Mouse (Mus musculus): ENCODE measurements around the gene Rbm12. TPM values are rescaled to one million over a fixed set of nuclear protein-coding genes. Genes with fewer than 3 reads are reported as not detected.

Rbm12 gene
- polyA plus RNA-seq, 1 experiment from 2014 or later: 16.5 TPM

DNA sequence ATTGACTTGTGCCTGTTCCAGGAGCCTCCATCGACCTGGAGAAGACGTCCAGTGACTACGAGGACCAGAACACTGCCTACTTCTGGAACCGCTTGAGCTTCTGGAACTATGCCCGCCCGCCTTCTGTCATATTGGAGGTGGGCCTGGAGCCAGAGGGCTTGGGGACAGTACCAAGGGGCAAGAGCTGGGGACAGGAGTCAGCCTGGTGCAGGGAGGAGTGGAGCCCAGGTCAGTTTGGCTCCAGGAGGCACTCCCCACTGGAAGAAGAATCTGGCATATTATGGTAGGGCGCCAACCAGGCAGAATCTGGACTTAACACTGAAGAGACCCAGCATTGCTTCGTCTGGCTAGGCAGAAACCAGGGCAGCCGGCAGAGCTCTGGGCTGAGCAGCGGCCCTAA lies 43.9 kb downstream of the Rbm12 start:
- no peak for ATAC-seq
- no peak overlapping the region for H3K4me2 ChIP-seq (ENCODE audit: low read depth, low read length)
- no peak overlapping the region for H3K4me3 ChIP-seq (ENCODE audit: low read length)
- H3K27ac ChIP-seq (ENCODE audit: low read length): no peak overlapping the region
- no peaks in the 10 kb centered on the region for H3K9me3 ChIP-seq (ENCODE audit: control insufficient read depth, low read length)
- H3K4me1 ChIP-seq (ENCODE audit: control insufficient read depth, insufficient read depth, low read length): no peaks in the 10 kb centered on the region; the same call in 1 of the 2 replicates
- 90% methylated on average over 10 of the region's 10 CpGs for WGBS
- H3K9ac ChIP-seq (ENCODE audit: low read depth, low read length): no peak overlapping the region
- H3K36me3 ChIP-seq (ENCODE audit: control insufficient read depth, insufficient read depth, low read length): 0 out of 2 replicates have a peak, but pooled peaks cover 14% of the 10 kb centered on the region
- H3K27me3 ChIP-seq (replicated peaks; ENCODE audit: control insufficient read depth, insufficient read depth, low read length): no peaks in the 10 kb centered on the region

DNA sequence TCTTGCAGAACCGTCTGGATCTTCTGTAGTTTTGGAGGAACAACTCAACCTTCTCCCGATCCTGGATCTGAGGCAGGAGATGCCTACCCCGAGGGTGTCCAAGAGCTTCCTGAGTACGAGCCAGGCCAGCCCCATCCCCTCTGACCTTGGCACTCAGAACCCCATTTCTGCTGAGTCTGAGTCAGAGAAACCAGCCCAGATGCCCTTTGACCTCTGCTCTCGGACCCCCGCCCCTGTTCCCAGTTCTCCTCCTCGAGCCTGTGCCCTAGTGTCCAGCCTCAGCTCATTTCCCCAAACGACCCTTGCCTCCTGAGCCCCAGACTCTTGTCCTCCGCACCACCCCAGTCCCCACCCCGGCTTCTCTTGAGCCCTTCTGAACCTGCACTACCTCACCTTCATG lies 45.7 kb downstream of the Rbm12 start:
- H3K4me1 ChIP-seq (ENCODE audit: control insufficient read depth, insufficient read depth, low read length): no peaks in the 10 kb centered on the region; the same call in 1 of the 2 replicates
- peak overlapping the region; percentile 83 for H3K9ac ChIP-seq (ENCODE audit: low read depth, low read length)
- peak overlapping the region; percentile 95 for H3K4me2 ChIP-seq (ENCODE audit: low read depth, low read length)
- H3K4me3 ChIP-seq (ENCODE audit: low read length): peak overlapping the region; percentile 73
- 34% methylated on average over 10 of the region's 10 CpGs for WGBS
- H3K36me3 ChIP-seq (ENCODE audit: control insufficient read depth, insufficient read depth, low read length): 0 out of 2 replicates have a peak, but pooled peaks cover 6% of the 10 kb centered on the region
- no peak overlapping the region for H3K27ac ChIP-seq (ENCODE audit: low read length)
- H3K27me3 ChIP-seq (replicated peaks; ENCODE audit: control insufficient read depth, insufficient read depth, low read length): no peaks in the 10 kb centered on the region
- no peaks in the 10 kb centered on the region for H3K9me3 ChIP-seq (ENCODE audit: control insufficient read depth, low read length)
- no peak for ATAC-seq

DNA sequence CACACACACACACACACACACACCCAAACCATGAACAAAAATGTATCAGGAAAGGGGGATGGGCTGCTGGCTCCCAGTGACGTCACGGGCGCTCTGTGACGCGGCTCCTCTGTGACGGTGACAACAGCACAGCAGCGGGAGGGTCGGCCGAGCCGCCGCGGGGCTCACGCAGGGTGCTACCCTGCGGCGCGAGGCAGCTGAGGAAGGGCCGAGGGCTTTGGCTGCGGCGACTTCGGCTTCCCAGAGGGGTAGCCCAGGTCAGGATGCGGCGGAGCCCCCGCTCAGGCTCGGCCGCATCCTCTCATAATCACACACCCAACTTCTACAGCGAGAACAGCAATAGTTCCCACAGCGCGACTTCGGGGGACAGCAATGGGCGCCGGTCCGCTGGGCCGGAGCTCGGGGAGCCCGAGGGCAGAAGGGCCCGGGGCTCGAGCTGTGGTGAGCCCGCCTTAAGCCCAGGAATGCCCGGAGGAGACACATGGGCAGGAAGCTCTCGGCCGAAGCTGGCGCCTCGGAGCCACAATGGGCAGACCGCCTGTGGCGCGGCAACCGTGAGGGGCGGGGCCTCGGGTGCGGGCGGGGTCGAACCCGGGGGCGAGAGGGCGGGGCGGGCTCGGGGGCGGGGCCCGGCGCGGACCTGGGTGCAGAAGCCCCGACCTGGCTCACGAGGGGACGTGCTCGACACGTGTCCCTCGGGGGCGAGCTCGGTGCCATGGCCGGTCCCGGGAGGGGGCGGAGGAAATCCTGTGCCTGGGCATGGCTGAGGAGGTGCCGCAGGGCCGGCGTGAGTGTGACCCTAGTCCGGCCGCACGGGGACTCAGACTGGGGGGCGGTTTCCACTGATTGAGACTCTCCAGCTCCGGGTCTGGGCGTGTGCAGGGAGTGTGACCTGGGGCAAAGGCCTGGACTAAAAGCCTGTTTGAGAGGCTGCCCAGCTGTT lies 46.4 kb downstream of the Rbm12 start, which contains the start of gene Spag4:
Spag4 (plus strand) TSS at position 77 of the 943 bp plus-strand sequence.
- Histone ChIP-seq H3K27me3 (replicated peaks; ENCODE audit: control insufficient read depth, insufficient read depth, low read length) (no peaks in the 10 kb centered on the region), H3K4me3 (ENCODE audit: low read length) (peak within 1 kb of the TSS; percentile 73), H3K4me2 (ENCODE audit: low read depth, low read length) (peak within 1 kb of the TSS; percentile 95), H3K9me3 (ENCODE audit: control insufficient read depth, low read length) (no peaks in the 10 kb centered on the region), H3K4me1 (ENCODE audit: control insufficient read depth, insufficient read depth, low read length) (no peaks in the 10 kb centered on the region; the same call in 1 of the 2 replicates), H3K9ac (ENCODE audit: low read depth, low read length) (peak within 1 kb of the TSS; percentile 83), H3K27ac (ENCODE audit: low read length) (peak within 1 kb of the TSS; percentile 67), H3K36me3 (ENCODE audit: control insufficient read depth, insufficient read depth, low read length) (0 out of 2 replicates have a peak, but pooled peaks cover 6% of the 10 kb centered on the region)
- whole genome bisulfite sequencing: under 1% methylated on average over 75 of the region's 81 CpGs
- ATAC-seq: peak; percentile 86

DNA sequence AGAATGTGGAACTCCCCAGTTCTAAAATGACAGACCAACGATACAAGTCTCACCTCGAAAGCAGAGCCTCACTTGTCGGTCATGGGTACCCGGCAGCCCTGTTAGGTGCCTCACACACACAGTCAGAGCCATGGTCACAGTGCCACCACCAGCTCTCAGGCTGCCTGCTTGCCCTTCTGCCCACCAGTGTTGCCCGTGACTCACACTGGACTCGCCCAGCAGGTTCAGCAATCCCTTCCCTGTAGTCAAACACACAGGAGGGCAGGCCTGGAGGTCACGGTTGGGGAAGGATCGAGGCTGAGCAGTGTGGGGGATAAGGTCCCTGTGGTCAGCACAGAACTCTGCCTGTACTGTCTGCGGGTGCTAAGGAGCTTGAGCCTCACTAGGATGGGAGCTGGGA lies 59.0 kb downstream of the Rbm12 start, which contains the start of gene Fer1l4:
Fer1l4 (minus strand) TSS at position 132 of the 400 bp plus-strand sequence.
- Histone ChIP-seq H3K9me3 (ENCODE audit: control insufficient read depth, low read length) (no peaks in the 10 kb centered on the region), H3K4me2 (ENCODE audit: low read depth, low read length) (no peak within 1 kb of the TSS), H3K27ac (ENCODE audit: low read length) (no peak within 1 kb of the TSS), H3K27me3 (replicated peaks; ENCODE audit: control insufficient read depth, insufficient read depth, low read length) (no peaks in the 10 kb centered on the region), H3K36me3 (ENCODE audit: control insufficient read depth, insufficient read depth, low read length) (no peaks in the 10 kb centered on the region), H3K4me1 (ENCODE audit: control insufficient read depth, insufficient read depth, low read length) (0 out of 2 replicates have a peak, but pooled peaks cover 2% of the 10 kb centered on the region), H3K9ac (ENCODE audit: low read depth, low read length) (no peak within 1 kb of the TSS), H3K4me3 (ENCODE audit: low read length) (no peak within 1 kb of the TSS)
- no peak for ATAC-seq
- 67% methylated on average over 9 of the region's 9 CpGs for WGBS

DNA sequence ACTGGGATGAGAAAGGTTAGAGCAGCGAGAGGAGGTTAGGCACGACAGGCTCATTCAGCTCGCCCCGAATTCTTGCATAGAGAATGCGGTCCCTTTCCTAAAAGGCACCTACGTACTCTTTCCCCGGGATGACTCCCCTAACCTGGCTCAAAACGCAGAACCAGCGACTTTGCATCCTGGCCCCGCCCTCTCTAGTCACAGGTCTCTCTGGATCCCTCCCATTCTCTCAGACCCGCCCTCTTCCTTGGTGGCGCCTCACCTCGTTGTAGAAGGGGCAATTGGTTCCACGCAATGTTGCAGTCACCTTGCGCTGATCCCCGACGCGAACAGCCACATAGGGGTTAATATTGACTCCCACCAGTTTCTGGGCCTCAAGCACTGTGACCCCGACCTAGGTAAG lies 63.8 kb downstream of the Rbm12 start:
- no peaks in the 10 kb centered on the region for H3K36me3 ChIP-seq (ENCODE audit: control insufficient read depth, insufficient read depth, low read length)
- ATAC-seq: no peak; the same call in 1 of the 2 replicates
- H3K27me3 ChIP-seq (replicated peaks; ENCODE audit: control insufficient read depth, insufficient read depth, low read length): no peaks in the 10 kb centered on the region
- peak overlapping the region; percentile 43 for H3K4me2 ChIP-seq (ENCODE audit: low read depth, low read length)
- no peak overlapping the region for H3K9ac ChIP-seq (ENCODE audit: low read depth, low read length)
- H3K4me1 ChIP-seq (ENCODE audit: control insufficient read depth, insufficient read depth, low read length): 0 out of 2 replicates have a peak, but pooled peaks cover 2% of the 10 kb centered on the region
- H3K4me3 ChIP-seq (ENCODE audit: low read length): peak overlapping the region; percentile 19
- no peak overlapping the region for H3K27ac ChIP-seq (ENCODE audit: low read length)
- WGBS: 6% methylated on average over 19 of the region's 19 CpGs
- H3K9me3 ChIP-seq (ENCODE audit: control insufficient read depth, low read length): no peaks in the 10 kb centered on the region

DNA sequence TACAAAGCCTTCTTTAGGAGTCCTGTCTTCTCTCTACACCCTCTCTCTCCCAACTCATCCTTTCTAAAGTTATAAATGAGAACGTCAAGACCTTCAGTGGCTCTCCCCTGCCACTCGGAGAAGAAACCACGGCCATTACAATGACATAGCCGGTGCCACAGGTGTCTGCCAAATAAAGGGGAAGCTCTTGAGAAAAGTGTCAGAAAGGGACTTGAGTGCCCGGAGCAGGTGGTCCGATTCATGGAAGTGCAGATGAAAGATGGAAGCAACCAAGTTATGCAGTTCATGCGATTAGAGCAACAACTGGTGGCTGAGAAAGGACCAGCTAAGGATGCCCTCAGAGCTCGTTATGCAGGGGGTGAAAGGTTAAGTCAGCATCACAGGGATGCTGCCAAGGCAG lies 68.9 kb downstream of the Rbm12 start:
- no peaks in the 10 kb centered on the region for H3K27me3 ChIP-seq (replicated peaks; ENCODE audit: control insufficient read depth, insufficient read depth, low read length)
- 83% methylated on average over 8 of the region's 8 CpGs for WGBS
- no peak for ATAC-seq

More for the DNA sequence above, 68.9 kb downstream of the Rbm12 start:
- Histone ChIP-seq H3K4me3 (ENCODE audit: low read length) (no peak overlapping the region), H3K9ac (ENCODE audit: low read depth, low read length) (no peak overlapping the region), H3K4me2 (ENCODE audit: low read depth, low read length) (no peak overlapping the region), H3K36me3 (ENCODE audit: control insufficient read depth, insufficient read depth, low read length) (no peaks in the 10 kb centered on the region), H3K9me3 (ENCODE audit: control insufficient read depth, low read length) (no peaks in the 10 kb centered on the region), H3K4me1 (ENCODE audit: control insufficient read depth, insufficient read depth, low read length) (no peaks in the 10 kb centered on the region), H3K27ac (ENCODE audit: low read length) (no peak overlapping the region)

Other genes with a start within 250 kb of the Rbm12 start
- 84.5 and 92.8 TPM in 2 replicates for gene Uqcc1, start 181.7 kb downstream of the Rbm12 start, polyA plus RNA-seq (2015; fragmentation: Nextera tagmentation; extraction: Ambion mirVana)
- 0.18 TPM in 1 of 2 replicates, not detected in the other for gene Gm15557, start 171.2 kb downstream of the Rbm12 start, polyA plus RNA-seq (2015; fragmentation: Nextera tagmentation; extraction: Ambion mirVana)
- gene Gdf5, start 166.6 kb downstream of the Rbm12 start, polyA plus RNA-seq (2015; fragmentation: Nextera tagmentation; extraction: Ambion mirVana): 0.69 and 0.79 TPM in 2 replicates
- gene Cep250, start 155.5 kb downstream of the Rbm12 start, polyA plus RNA-seq (2015; fragmentation: Nextera tagmentation; extraction: Ambion mirVana): 11.1 and 12.7 TPM in 2 replicates
- 1.7 and 1.9 TPM in 2 replicates for gene 6430550D23Rik, start 104.0 kb downstream of the Rbm12 start, polyA plus RNA-seq (2015; fragmentation: Nextera tagmentation; extraction: Ambion mirVana)
- gene Ergic3, start 103.9 kb downstream of the Rbm12 start, polyA plus RNA-seq (2015; fragmentation: Nextera tagmentation; extraction: Ambion mirVana): 268 and 281 TPM in 2 replicates
- gene Fer1l4, start 59.0 kb downstream of the Rbm12 start, polyA plus RNA-seq (2015; fragmentation: Nextera tagmentation; extraction: Ambion mirVana): 0.05 and 0.06 TPM in 2 replicates
- 1.7 and 2.4 TPM in 2 replicates for gene Spag4, start 46.8 kb downstream of the Rbm12 start, polyA plus RNA-seq (2015; fragmentation: Nextera tagmentation; extraction: Ambion mirVana)
- gene Cpne1, start within 50 bp of the Rbm12 start, polyA plus RNA-seq (2015; fragmentation: Nextera tagmentation; extraction: Ambion mirVana): 35.8 and 41.5 TPM in 2 replicates
- gene Gm28036, start 15.1 kb upstream of the Rbm12 start, polyA plus RNA-seq (2015; fragmentation: Nextera tagmentation; extraction: Ambion mirVana): 13.5 and 14.1 TPM in 2 replicates
- gene Romo1, start 32.1 kb upstream of the Rbm12 start, polyA plus RNA-seq (2015; fragmentation: Nextera tagmentation; extraction: Ambion mirVana): 358 and 367 TPM in 2 replicates
- 69.0 and 69.2 TPM in 2 replicates for gene Nfs1, start 32.2 kb upstream of the Rbm12 start, polyA plus RNA-seq (2015; fragmentation: Nextera tagmentation; extraction: Ambion mirVana)
- 450 and 473 TPM in 2 replicates for gene Rbm39, start 68.3 kb upstream of the Rbm12 start, polyA plus RNA-seq (2015; fragmentation: Nextera tagmentation; extraction: Ambion mirVana)
- 46.8 and 53.2 TPM in 2 replicates for gene Phf20, start 84.5 kb upstream of the Rbm12 start, polyA plus RNA-seq (2015; fragmentation: Nextera tagmentation; extraction: Ambion mirVana)
- 4.2 and 4.5 TPM in 2 replicates for gene Cnbd2, start 200.3 kb upstream of the Rbm12 start, polyA plus RNA-seq (2015; fragmentation: Nextera tagmentation; extraction: Ambion mirVana)
- 48.9 and 56.6 TPM in 2 replicates for gene Scand1, start 200.7 kb upstream of the Rbm12 start, polyA plus RNA-seq (2015; fragmentation: Nextera tagmentation; extraction: Ambion mirVana)